Mouse (Mus musculus): Measurements from ENCODE around the gene Palm. TPM values are rescaled to one million over a fixed set of nuclear protein-coding genes. Genes with fewer than 3 reads are reported as not detected.

Palm gene
- total RNA-seq, 2 experiments from 2014 or later = 75.4 to 93.7 TPM

- DNase-seq = no peak
Measured at GRCm38 (mm10) chr10:79797326-79797725, 4.0 kb downstream of the Palm start.

- peak in 1 of 2 experiments; percentile 50 for DNase-seq
Measured at GRCm38 (mm10) chr10:79798289-79798928, 5.0 kb downstream of the Palm start.

GRCm38 (mm10) chr10:79800508-79800907 lies 7.1 kb downstream of the Palm start:
- DNase-seq = no peak

- peak in 1 of 2 experiments; percentile 52 for DNase-seq
Measured at GRCm38 (mm10) chr10:79801837-79802236, 8.5 kb downstream of the Palm start.

- DNase-seq = peak; percentile 90 to 91
Measured at GRCm38 (mm10) chr10:79802331-79802971, 9.1 kb downstream of the Palm start.

- peak in 1 of 2 experiments; percentile 64 for DNase-seq
Measured at GRCm38 (mm10) chr10:79803716-79804323, 10.4 kb downstream of the Palm start.

- peak; percentile 62 to 76 for DNase-seq
Measured at GRCm38 (mm10) chr10:79805636-79806035, 12.3 kb downstream of the Palm start.

- DNase-seq = no peak
Measured at GRCm38 (mm10) chr10:79806331-79806730, 13.0 kb downstream of the Palm start.

- peak in 1 of 2 experiments; percentile 56 for DNase-seq
Measured at GRCm38 (mm10) chr10:79806972-79807371, 13.6 kb downstream of the Palm start.

GRCm38 (mm10) chr10:79807826-79808225 lies 14.5 kb downstream of the Palm start:
- peak; percentile 48 to 58 for DNase-seq

- DNase-seq = no peak
Measured at GRCm38 (mm10) chr10:79808728-79809127, 15.4 kb downstream of the Palm start.

GRCm38 (mm10) chr10:79811736-79812637 lies 18.6 kb downstream of the Palm start:
- peak; percentile 91 for DNase-seq

GRCm38 (mm10) chr10:79814271-79814842 lies 21.0 kb downstream of the Palm start:
- no peak for DNase-seq

- no peak for DNase-seq
Measured at GRCm38 (mm10) chr10:79815671-79816494, 22.5 kb downstream of the Palm start.

GRCm38 (mm10) chr10:79817111-79817510 lies 23.7 kb downstream of the Palm start:
- DNase-seq = no peak

- no peak for DNase-seq
Measured at GRCm38 (mm10) chr10:79818225-79818624, 24.9 kb downstream of the Palm start.

- no peak for DNase-seq
Measured at GRCm38 (mm10) chr10:79819606-79820005, 26.2 kb downstream of the Palm start.

- DNase-seq = no peak
Measured at GRCm38 (mm10) chr10:79820277-79820676, 26.9 kb downstream of the Palm start.

GRCm38 (mm10) chr10:79820782-79821181 lies 27.4 kb downstream of the Palm start, which contains the start of gene Misp:
Gene Misp (plus strand): TSS chr10:79820989.
- no peak for DNase-seq

GRCm38 (mm10) chr10:79821731-79822130 lies 28.4 kb downstream of the Palm start:
- DNase-seq = no peak

GRCm38 (mm10) chr10:79822372-79822771 lies 29.0 kb downstream of the Palm start:
- no peak for DNase-seq
